Mouse (Mus musculus) hindbrain, embryonic 10.5 days (tissue): ENCODE data around the gene Csrnp3. TPM values are rescaled to one million over a fixed set of nuclear protein-coding genes. Genes with fewer than 3 reads are reported as not detected.
"Not testable (repeated sequence)": the region's sequence is repeated elsewhere in the genome, so short reads cannot be mapped to it uniquely, and the experiment has no call there.

Source experiments
- DNase-seq: peaks from one replicate; pipeline ENCODE4 v3.0.0-alpha.2; 2017; ENCODE audit warnings: low spot score
- H3K27ac ChIP-seq: fragments of 300-500 bp; sonication (generic); 2 replicates; pipeline ENCODE4 v1.5.1; 2016; ENCODE audit warnings: mild to moderate bottlenecking, moderate library complexity
- H3K27me3 ChIP-seq: fragments of 300-500 bp; sonication (generic); 2 replicates; pipeline ENCODE4 v1.6.1; 2016; ENCODE audit warnings: mild to moderate bottlenecking; ENCODE audit not compliant: poor library complexity, insufficient read depth, severe bottlenecking
- H3K36me3 ChIP-seq: fragments of 300-500 bp; sonication (generic); 2 replicates; pipeline ENCODE4 v1.6.1; 2016; ENCODE audit warnings: mild to moderate bottlenecking, moderate library complexity
- H3K4me1 ChIP-seq: fragments of 300-500 bp; sonication (generic); replicated peaks from 2 replicates; pipeline ENCODE4 v1.6.1; 2016; ENCODE audit warnings: mild to moderate bottlenecking
- H3K4me3 ChIP-seq: fragments of 300-500 bp; sonication (generic); 2 replicates; pipeline ENCODE4 v1.5.1; 2016; ENCODE audit warnings: mild to moderate bottlenecking, moderate library complexity
- H3K9me3 ChIP-seq: fragments of 300-500 bp; sonication (generic); 2 replicates; pipeline ENCODE4 v1.6.1; 2016; ENCODE audit warnings: mild to moderate bottlenecking, moderate library complexity
- WGBS: fragments of 180-500 bp; shearing (Covaris S2); methylation state at CpG from one replicate; pipeline ENCODE4 v1.1.7; 2016; 5-methylcytosine and 5-hydroxymethylcytosine counted together
- polyA plus RNA-seq: library from polyadenylated mRNA; unstranded; fragments of >200 nt; fragmentation: Nextera tagmentation; extraction: Ambion mirVana; gene quantifications from 2 replicates; pipeline ENCODE4 v1.2.1, GENCODE M21; 2016

Gene Csrnp3
- polyA plus RNA-seq, result 9.8 and 12.3 TPM in 2 replicates

GRCm38 (mm10) chr2:65845551-65845950, at the start of gene Csrnp3:
Gene Csrnp3, plus strand, starts transcription at chr2:65845767.
- Histone ChIP-seq H3K36me3 (peaks cover 6% of the 10 kb centered on the region), H3K27ac (peak within 1 kb of the TSS; percentile 84)
- WGBS, result 0% methylated on average over 6 of the region's 6 CpGs

GRCm38 (mm10) chr2:65801054-65801709, 44.4 kb upstream of the Csrnp3 start:
- Histone ChIP-seq H3K27ac (no peak overlapping the region), H3K27me3 (no peaks in the 10 kb centered on the region), H3K4me3 (no peak overlapping the region), H3K9me3 (peaks cover 10% of the 10 kb centered on the region), H3K36me3 (no peaks in the 10 kb centered on the region; the same call in 1 of the 2 replicates), H3K4me1 (peaks cover 3% of the 10 kb centered on the region; the same call in 1 of the 2 replicates)
- WGBS, result 71% methylated on average over 1 of the region's 1 CpGs
- no peak for DNase-seq

More at GRCm38 (mm10) chr2:65845551-65845950, at the start of gene Csrnp3:
- DNase-seq, result peak; percentile 76
- Histone ChIP-seq H3K9me3 (no peaks in the 10 kb centered on the region), H3K27me3 (no peaks in the 10 kb centered on the region), H3K4me1 (peaks cover 34% of the 10 kb centered on the region), H3K4me3 (peak within 1 kb of the TSS; percentile 58)

DNA sequence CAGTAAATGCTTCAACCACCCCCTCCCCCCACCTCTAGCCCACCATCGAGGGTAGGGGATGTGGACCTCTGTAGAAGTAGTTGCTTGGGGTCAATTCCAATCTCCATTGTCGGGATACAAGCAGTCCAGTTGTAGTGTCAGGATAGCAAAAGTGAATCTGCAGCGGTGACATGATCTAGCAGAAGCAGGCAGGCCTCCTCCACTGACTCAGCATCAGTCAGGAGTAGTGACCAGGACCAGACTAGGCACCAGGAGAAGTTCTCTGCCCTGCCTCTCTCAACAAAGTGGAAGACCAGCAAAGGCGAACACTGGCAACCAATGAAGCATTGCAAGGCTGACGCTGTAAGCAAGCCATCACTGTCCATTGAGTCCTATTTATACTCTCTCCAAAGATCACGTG, 39.0 kb upstream of the Csrnp3 start:
- Histone ChIP-seq H3K36me3 (no peaks in the 10 kb centered on the region), H3K27me3 (no peaks in the 10 kb centered on the region), H3K4me1 (peaks cover 3% of the 10 kb centered on the region; the same call in 1 of the 2 replicates), H3K27ac (no peak overlapping the region), H3K4me3 (no peak overlapping the region), H3K9me3 (no peaks in the 10 kb centered on the region)
- no peak for DNase-seq
- WGBS, result 88% methylated on average over 6 of the region's 6 CpGs

DNA sequence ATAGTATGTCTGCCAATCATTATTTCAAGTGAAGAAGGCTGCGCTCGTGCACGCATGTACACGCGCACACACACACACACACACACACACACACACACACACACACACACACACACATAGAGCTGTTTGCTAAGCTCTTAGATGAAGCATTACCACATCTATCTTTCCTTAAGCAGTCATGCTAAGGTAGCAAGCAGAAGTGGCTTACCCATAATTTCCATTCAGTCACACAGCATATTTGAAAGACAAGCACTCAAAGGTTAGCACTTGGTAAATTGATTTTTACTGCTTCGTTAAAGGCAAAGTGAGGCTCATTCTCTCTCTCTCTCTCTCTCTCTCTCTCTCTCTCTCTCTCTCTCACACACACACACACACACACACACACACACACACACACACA, 34.4 kb upstream of the Csrnp3 start:
- not testable (repeated sequence) for H3K27me3 ChIP-seq, H3K4me3 ChIP-seq, DNase-seq, H3K9me3 ChIP-seq, H3K27ac ChIP-seq, H3K36me3 ChIP-seq, H3K4me1 ChIP-seq
- 82% methylated on average over 6 of the region's 6 CpGs for WGBS

- Histone ChIP-seq H3K4me1 (no peaks in the 10 kb centered on the region; the same call in 1 of the 2 replicates), H3K36me3 (no peaks in the 10 kb centered on the region), H3K27me3 (no peaks in the 10 kb centered on the region), H3K4me3 (peak overlapping the region; percentile 18), H3K27ac (peak overlapping the region; percentile 53; the same call in 1 of the 2 replicates), H3K9me3 (no peaks in the 10 kb centered on the region)
- 57% methylated on average over 20 of the region's 20 CpGs for WGBS
- peak; percentile 66 for DNase-seq
Observed at GRCm38 (mm10) chr2:65818080-65818796, 27.3 kb upstream of the Csrnp3 start.

- Histone ChIP-seq H3K27ac (no peak overlapping the region), H3K9me3 (no peaks in the 10 kb centered on the region), H3K36me3 (no peaks in the 10 kb centered on the region), H3K4me1 (no peaks in the 10 kb centered on the region; the same call in 1 of the 2 replicates), H3K4me3 (no peak overlapping the region), H3K27me3 (no peaks in the 10 kb centered on the region)
- WGBS, result 93% methylated on average over 4 of the region's 4 CpGs
- no peak for DNase-seq
Observed at GRCm38 (mm10) chr2:65820114-65820769, 25.3 kb upstream of the Csrnp3 start.

DNA sequence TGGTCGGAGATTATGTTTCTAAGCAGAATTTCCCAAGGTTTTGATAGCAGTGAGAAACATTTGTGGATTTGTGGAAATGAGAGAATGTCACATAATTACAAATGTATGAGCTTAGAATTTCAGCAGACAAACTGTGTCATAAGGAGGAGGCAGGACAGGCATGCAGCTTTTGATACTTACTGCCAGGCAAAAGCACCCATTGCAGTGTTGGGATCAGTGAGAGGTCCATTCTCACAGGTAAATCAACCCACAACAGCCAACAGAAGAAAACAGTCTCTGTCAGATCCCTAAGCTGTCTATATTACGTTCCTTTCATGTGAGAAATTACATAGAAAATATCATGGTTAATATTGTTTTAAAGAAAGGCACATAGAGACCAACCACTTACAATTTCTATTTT, 19.3 kb upstream of the Csrnp3 start:
- no peaks in the 10 kb centered on the region for H3K4me1 ChIP-seq
- DNase-seq, result no peak
- H3K36me3 ChIP-seq, result no peaks in the 10 kb centered on the region
- no peaks in the 10 kb centered on the region for H3K27me3 ChIP-seq
- 89% methylated on average over 2 of the region's 2 CpGs for WGBS
- no peak overlapping the region for H3K4me3 ChIP-seq
- no peak overlapping the region for H3K27ac ChIP-seq
- no peaks in the 10 kb centered on the region for H3K9me3 ChIP-seq

GRCm38 (mm10) chr2:65826801-65827200, 18.8 kb upstream of the Csrnp3 start:
- no peaks in the 10 kb centered on the region for H3K9me3 ChIP-seq
- no peaks in the 10 kb centered on the region for H3K4me1 ChIP-seq
- no peak overlapping the region for H3K4me3 ChIP-seq
- no peak overlapping the region for H3K27ac ChIP-seq
- no peaks in the 10 kb centered on the region for H3K27me3 ChIP-seq
- WGBS, result 89% methylated on average over 6 of the region's 6 CpGs
- DNase-seq, result no peak
- no peaks in the 10 kb centered on the region for H3K36me3 ChIP-seq

DNA sequence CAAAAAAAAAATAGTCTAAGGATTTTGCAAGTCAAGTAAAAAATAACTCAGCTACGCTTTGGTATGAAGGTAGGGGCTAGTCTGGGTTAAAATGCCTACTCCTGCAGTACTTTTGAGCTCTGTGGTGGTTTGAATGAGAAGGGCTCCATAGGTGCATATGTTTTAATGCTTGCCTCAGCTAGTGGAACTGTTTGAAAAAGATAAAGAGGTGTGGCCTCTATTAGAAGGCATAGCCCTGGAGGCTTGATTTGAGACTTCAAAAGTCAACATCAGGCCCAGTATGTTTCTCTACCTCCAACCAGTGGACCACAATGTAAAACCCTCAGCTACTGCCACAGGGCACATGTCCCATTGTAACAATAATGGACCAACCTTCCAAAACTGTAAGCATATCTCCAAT, 16.9 kb upstream of the Csrnp3 start:
- Histone ChIP-seq H3K4me3 (no peak overlapping the region), H3K9me3 (no peaks in the 10 kb centered on the region), H3K27me3 (no peaks in the 10 kb centered on the region), H3K4me1 (no peaks in the 10 kb centered on the region), H3K27ac (no peak overlapping the region), H3K36me3 (no peaks in the 10 kb centered on the region)
- 93% methylated on average over 1 of the region's 1 CpGs for whole genome bisulfite sequencing
- no peak for DNase-seq

DNA sequence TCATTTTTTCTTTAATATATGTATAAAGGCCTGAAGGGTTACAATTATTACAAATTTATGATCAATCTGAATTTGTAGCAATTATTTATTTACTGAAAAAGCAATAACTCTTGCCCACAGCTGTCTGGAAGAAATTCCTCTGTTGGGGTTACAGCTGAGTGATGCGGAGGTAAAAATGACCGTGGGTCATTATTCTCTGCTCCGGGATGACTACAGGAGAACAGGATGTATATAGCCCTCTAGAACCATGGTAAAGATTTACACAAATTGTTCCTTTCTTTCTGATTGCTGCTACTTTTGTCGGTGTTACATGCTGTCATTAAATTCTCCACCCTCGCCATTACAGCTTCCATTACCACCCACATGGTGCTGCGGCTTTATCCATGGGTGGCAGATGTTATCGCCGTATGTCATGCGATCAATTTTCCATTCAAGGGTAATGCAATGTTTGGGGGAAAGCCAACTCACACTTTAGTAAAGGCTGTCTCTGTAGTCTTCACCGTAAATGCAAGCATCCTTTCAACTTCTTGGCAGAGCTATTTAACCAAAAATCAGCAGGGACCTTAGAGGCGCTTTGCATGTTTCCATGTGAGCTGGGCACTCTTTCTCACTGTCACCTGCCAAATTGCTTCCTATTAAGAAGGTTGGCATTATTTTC, 12.7 kb upstream of the Csrnp3 start:
- no peaks in the 10 kb centered on the region for H3K9me3 ChIP-seq
- DNase-seq, result no peak
- WGBS, result 86% methylated on average over 11 of the region's 11 CpGs
- H3K36me3 ChIP-seq, result no peaks in the 10 kb centered on the region
- no peak overlapping the region for H3K27ac ChIP-seq
- no peak overlapping the region for H3K4me3 ChIP-seq
- H3K4me1 ChIP-seq, result 0 out of 2 replicates have a peak, but pooled peaks cover 4% of the 10 kb centered on the region
- H3K27me3 ChIP-seq, result no peaks in the 10 kb centered on the region

- no peaks in the 10 kb centered on the region for H3K9me3 ChIP-seq
- no peak overlapping the region for H3K4me3 ChIP-seq
- no peaks in the 10 kb centered on the region for H3K36me3 ChIP-seq
- H3K27ac ChIP-seq, result no peak overlapping the region
- 0 out of 2 replicates have a peak, but pooled peaks cover 4% of the 10 kb centered on the region for H3K4me1 ChIP-seq
- DNase-seq, result no peak
- 89% methylated on average over 7 of the region's 7 CpGs for WGBS
- H3K27me3 ChIP-seq, result no peaks in the 10 kb centered on the region
Observed at GRCm38 (mm10) chr2:65833421-65833820, 12.1 kb upstream of the Csrnp3 start.

GRCm38 (mm10) chr2:65841606-65842005, 4.0 kb upstream of the Csrnp3 start:
- Histone ChIP-seq H3K9me3 (no peaks in the 10 kb centered on the region), H3K4me3 (no peak overlapping the region), H3K4me1 (peaks cover 13% of the 10 kb centered on the region), H3K27me3 (no peaks in the 10 kb centered on the region), H3K36me3 (no peaks in the 10 kb centered on the region), H3K27ac (no peak overlapping the region)
- DNase-seq, result no peak
- WGBS, result 77% methylated on average over 3 of the region's 3 CpGs
